Mouse (Mus musculus): ENCODE data around the gene Terb2.

DNA sequence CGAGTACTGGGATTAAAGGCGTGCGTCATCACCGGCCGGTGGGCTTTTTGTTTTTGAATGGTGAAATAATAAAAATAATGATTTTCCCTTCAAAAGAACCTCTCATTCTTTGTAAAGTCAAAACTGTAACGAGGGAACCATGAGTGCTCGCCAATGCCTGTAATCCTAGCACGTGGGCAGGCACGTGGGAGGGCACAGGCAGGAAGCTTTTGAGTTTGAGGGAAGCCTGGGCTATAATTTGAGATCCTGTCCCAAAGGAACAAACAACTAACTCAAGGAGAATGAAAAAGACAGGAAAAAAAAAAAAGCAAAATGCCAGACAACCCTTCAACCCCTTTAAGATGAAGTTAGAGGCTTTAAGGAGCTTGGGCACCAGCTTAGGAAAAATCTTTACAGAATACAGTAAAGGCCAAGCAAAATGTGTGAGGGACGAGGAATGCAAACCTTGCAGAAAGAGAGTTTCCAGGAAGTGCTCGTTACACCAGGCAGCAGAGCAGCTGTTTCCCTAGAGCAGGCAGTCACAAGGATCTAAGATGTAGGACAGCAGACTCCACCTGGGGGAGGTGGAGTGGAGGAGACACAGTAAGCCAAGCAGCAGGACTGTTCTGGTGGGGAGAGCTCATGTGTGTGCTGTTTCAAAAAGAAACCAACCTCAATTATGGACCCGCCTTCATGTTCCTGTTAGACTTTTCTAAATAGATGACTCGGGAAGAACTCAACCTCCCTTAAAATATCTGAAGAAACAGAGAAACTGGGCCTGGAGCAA, 22.5 kb upstream of the Terb2 start:
- TF ChIP-seq CTCF (IDR thresholded peaks at IDR 0.05) (no peak), EP300 (IDR thresholded peaks at IDR 0.05) (no peak)
